Mouse (Mus musculus): ENCODE measurements around the gene Whrn.

Gene Whrn

GRCm38 (mm10) chr4:63444362-63445066 is 51.3 kb downstream of the Whrn start:
- no peak for DNase-seq (ENCODE audit: low spot score)

GRCm38 (mm10) chr4:63443101-63443500 is 52.7 kb downstream of the Whrn start:
- DNase-seq (ENCODE audit: low spot score): no peak

- no peak for DNase-seq (ENCODE audit: low spot score)
These were observed 54.2 kb downstream of the Whrn start for GRCm38 (mm10) chr4:63441616-63442015.

- no peak for DNase-seq (ENCODE audit: low spot score)
These were observed 55.5 kb downstream of the Whrn start for GRCm38 (mm10) chr4:63440262-63440661.

GRCm38 (mm10) chr4:63437968-63438367 is 57.8 kb downstream of the Whrn start:
- DNase-seq (ENCODE audit: low spot score): no peak

GRCm38 (mm10) chr4:63437119-63437815 is 58.5 kb downstream of the Whrn start:
- DNase-seq (ENCODE audit: low spot score): no peak

GRCm38 (mm10) chr4:63435402-63435801 is 60.4 kb downstream of the Whrn start:
- no peak for DNase-seq (ENCODE audit: low spot score)

GRCm38 (mm10) chr4:63431098-63431497 is 64.7 kb downstream of the Whrn start:
- no peak for DNase-seq (ENCODE audit: low spot score)

GRCm38 (mm10) chr4:63430357-63430756 is 65.4 kb downstream of the Whrn start:
- DNase-seq (ENCODE audit: low spot score): no peak

GRCm38 (mm10) chr4:63426308-63426707 is 69.5 kb downstream of the Whrn start:
- DNase-seq (ENCODE audit: low spot score): no peak

- DNase-seq (ENCODE audit: low spot score): no peak
These were observed 72.0 kb downstream of the Whrn start for GRCm38 (mm10) chr4:63423811-63424210.

GRCm38 (mm10) chr4:63423231-63423630 is 72.6 kb downstream of the Whrn start:
- DNase-seq (ENCODE audit: low spot score): no peak

- DNase-seq (ENCODE audit: low spot score): no peak
These were observed 75.5 kb downstream of the Whrn start for GRCm38 (mm10) chr4:63420143-63420920.

- no peak for DNase-seq (ENCODE audit: low spot score)
These were observed 77.5 kb downstream of the Whrn start for GRCm38 (mm10) chr4:63418270-63418669.

GRCm38 (mm10) chr4:63417318-63417957 is 78.4 kb downstream of the Whrn start:
- peak; percentile 51 for DNase-seq (ENCODE audit: low spot score)

GRCm38 (mm10) chr4:63414951-63415350 is 80.8 kb downstream of the Whrn start:
- no peak for DNase-seq (ENCODE audit: low spot score)

- no peak for DNase-seq (ENCODE audit: low spot score)
These were observed 84.6 kb downstream of the Whrn start for GRCm38 (mm10) chr4:63411222-63411621.

GRCm38 (mm10) chr4:63410583-63410934 is 85.2 kb downstream of the Whrn start:
- DNase-seq (ENCODE audit: low spot score): peak; percentile 91

GRCm38 (mm10) chr4:63409908-63410582 is 85.7 kb downstream of the Whrn start:
- DNase-seq (ENCODE audit: low spot score): peak; percentile 16

- no peak for DNase-seq (ENCODE audit: low spot score)
These were observed 86.4 kb downstream of the Whrn start for GRCm38 (mm10) chr4:63409317-63409907.

- peak; percentile 28 for DNase-seq (ENCODE audit: low spot score)
These were observed 87.1 kb downstream of the Whrn start for GRCm38 (mm10) chr4:63408649-63409048.
